Mouse (Mus musculus) 416B (cell line): ENCODE measurements around the gene Tmsb10.

Source experiments
- DNase-seq: peaks from one replicate; pipeline ENCODE4 v3.0.0; 2011; ENCODE audit warnings: low read depth

Gene Tmsb10

DNA sequence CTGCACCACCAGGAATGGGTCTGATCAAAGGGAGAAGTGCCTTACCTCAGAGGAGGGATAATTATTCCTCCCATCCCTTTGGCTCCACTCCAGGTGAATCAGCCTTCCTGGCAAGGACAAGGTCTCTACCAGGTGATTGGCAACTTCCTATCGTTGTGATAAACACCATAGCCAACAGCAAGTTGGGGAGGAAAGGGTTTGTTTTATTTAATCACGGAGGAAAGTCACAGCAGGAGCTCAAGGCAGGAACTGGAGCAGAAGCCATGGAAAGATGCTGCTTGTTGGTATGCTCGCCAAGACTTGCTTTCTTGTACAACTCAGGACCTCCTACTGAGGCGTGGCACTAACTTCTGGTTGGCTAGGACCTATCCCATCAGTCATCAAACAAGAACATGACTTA lies 47.3 kb downstream of the Tmsb10 start:
- DNase-seq, result no peak
